Mouse (Mus musculus): ENCODE measurements around the gene Ppcdc. TPM values are rescaled to one million over a fixed set of nuclear protein-coding genes. Genes with fewer than 3 reads are reported as not detected.
A peak's percentile ranks its signal among the peaks of the same experiment; 100 is the strongest.

The Ppcdc gene
- total RNA-seq (2021): 1 to 10 TPM; 7.8 to 8.1 TPM
- long read RNA-seq, experiment 1, partial matches to known transcripts: 0 of 8 reads
- long read RNA-seq, experiment 1, other reads (novel, unspliced or antisense): 4 of 8 reads
- long read RNA-seq, experiment 2, partial matches to known transcripts: 2 of 9 reads
- long read RNA-seq, experiment 2, other reads (novel, unspliced or antisense): 4 of 9 reads

DNA sequence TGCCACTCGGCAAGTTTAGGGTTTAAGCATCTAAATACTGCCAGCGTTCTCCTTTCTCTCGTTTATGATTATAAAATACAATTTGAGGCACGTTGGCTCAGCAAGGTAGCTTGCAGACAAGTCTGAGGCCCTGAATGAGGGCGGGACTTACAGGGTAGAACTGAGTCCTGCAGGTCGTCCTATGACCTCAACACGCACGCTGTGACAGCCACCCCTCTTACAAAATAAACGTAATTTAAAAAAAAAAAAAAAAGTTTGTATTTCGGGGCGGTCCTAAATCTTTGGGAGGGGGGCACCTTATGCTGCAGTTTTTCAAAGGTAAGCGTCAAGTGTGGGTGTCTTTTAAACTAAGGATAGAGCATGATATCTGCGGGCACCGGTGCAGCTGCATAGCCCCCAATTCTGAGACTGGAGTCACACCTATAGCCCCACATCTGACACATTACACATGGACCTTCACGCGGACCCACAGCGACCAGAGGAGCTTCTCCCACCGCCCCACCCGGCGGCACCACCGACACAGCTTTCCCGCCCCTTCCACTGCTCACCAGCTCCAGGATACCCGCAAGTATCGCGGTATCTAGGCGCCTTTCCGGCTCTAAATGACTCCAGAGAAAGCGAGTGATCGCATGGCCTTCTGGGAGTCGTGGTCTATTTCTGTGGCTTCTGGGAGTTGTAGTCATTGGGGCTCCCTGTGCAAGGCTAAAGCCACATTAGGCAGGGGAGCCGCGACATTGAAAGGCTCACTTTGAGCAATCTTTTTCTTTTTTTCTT lies at the start of gene Ppcdc:
TSS of gene Ppcdc (minus strand) at position 603 of the 774 bp plus-strand sequence.
- intact Hi-C loops (cut with DNase I): no loop called here
- no peak for TF ChIP-seq CTCF (IDR thresholded peaks at IDR 0.05)
- DNase-seq: peak; percentile 93
- peak within 1 kb of the TSS; percentile 87 for H3K27ac ChIP-seq
- peak within 1 kb of the TSS; percentile 81 for H3K4me3 ChIP-seq

- DNase-seq: no peak
- intact Hi-C loops (cut with DNase I): loop anchor here (2.0 kb wide), 1 partner anchor 167 kb away; no protein-coding TSS in a partner anchor
- TF ChIP-seq CTCF (IDR thresholded peaks at IDR 0.05): no peak
- Histone ChIP-seq H3K4me3 (no peak overlapping the region), H3K27ac (no peak overlapping the region)
Observed at GRCm38 (mm10) chr9:57487807-57488206, 47.9 kb upstream of the Ppcdc start.

- intact Hi-C loops (cut with DNase I): loop anchor here (1.0 to 2.0 kb wide), 2 partner anchors 30 to 169 kb away; no protein-coding TSS in a partner anchor
- peak; percentile 81 for DNase-seq
- TF ChIP-seq CTCF (IDR thresholded peaks at IDR 0.05): peak; percentile 97
- Histone ChIP-seq H3K4me3 (no peak overlapping the region), H3K27ac (no peak overlapping the region)
Observed at GRCm38 (mm10) chr9:57485774-57486173, 45.9 kb upstream of the Ppcdc start.

- TF ChIP-seq CTCF (IDR thresholded peaks at IDR 0.05): no peak
- intact Hi-C loops (cut with DNase I): no loop called here
- no peak overlapping the region for H3K27ac ChIP-seq
- no peak for DNase-seq
- no peak overlapping the region for H3K4me3 ChIP-seq
Observed at GRCm38 (mm10) chr9:57468914-57469313, 29.0 kb upstream of the Ppcdc start.

GRCm38 (mm10) chr9:57467896-57468549 lies 28.1 kb upstream of the Ppcdc start, which contains the start of gene Scamp5:
Scamp5 (minus strand) TSS chr9:57468060.
- intact Hi-C loops (cut with DNase I): no loop called here
- Histone ChIP-seq H3K27ac (peak within 1 kb of the TSS; percentile 73), H3K4me3 (peak within 1 kb of the TSS; percentile 87)
- no peak for TF ChIP-seq CTCF (IDR thresholded peaks at IDR 0.05)
- DNase-seq: peak; percentile 90

GRCm38 (mm10) chr9:57467271-57467771 lies 27.4 kb upstream of the Ppcdc start:
- intact Hi-C loops (cut with DNase I): no loop called here
- no peak for TF ChIP-seq CTCF (IDR thresholded peaks at IDR 0.05)
- Histone ChIP-seq H3K4me3 (peak overlapping the region; percentile 87), H3K27ac (peak overlapping the region; percentile 73)
- DNase-seq: peak; percentile 32

- DNase-seq: no peak
- Histone ChIP-seq H3K27ac (no peak overlapping the region), H3K4me3 (no peak overlapping the region)
- intact Hi-C loops (cut with DNase I): no loop called here
- TF ChIP-seq CTCF (IDR thresholded peaks at IDR 0.05): no peak
Observed at GRCm38 (mm10) chr9:57466101-57466500, 26.2 kb upstream of the Ppcdc start.

- DNase-seq: no peak
- H3K4me3 ChIP-seq: no peak overlapping the region
- no peak overlapping the region for H3K27ac ChIP-seq
- intact Hi-C loops (cut with DNase I): no loop called here
- TF ChIP-seq CTCF (IDR thresholded peaks at IDR 0.05): no peak
Observed at GRCm38 (mm10) chr9:57462866-57463265, 22.9 kb upstream of the Ppcdc start.

DNA sequence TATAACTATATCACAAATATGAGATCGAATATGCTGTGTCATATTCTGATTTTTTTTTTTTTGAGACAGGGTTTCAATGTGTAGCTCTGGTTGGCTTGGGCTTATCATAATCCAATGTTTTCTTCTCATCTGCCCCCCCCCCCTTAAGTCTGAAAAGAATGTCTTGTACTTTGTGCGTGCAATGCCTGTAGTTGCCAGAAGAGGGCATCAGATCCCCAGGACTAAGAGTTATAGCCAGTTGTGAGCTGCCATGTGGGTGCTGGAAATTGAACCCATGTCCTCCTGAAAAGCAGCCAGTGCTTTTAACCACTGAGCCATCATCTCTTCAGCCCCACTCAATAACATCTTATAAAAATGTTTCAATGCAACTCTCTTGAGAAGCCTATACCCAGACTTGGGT lies 19.8 kb upstream of the Ppcdc start:
- no peak overlapping the region for H3K4me3 ChIP-seq
- DNase-seq: no peak
- peak; percentile 19; the same call in 1 of the 2 replicates for TF ChIP-seq CTCF (IDR thresholded peaks at IDR 0.05)
- intact Hi-C loops (cut with DNase I): no loop called here
- no peak overlapping the region for H3K27ac ChIP-seq

DNA sequence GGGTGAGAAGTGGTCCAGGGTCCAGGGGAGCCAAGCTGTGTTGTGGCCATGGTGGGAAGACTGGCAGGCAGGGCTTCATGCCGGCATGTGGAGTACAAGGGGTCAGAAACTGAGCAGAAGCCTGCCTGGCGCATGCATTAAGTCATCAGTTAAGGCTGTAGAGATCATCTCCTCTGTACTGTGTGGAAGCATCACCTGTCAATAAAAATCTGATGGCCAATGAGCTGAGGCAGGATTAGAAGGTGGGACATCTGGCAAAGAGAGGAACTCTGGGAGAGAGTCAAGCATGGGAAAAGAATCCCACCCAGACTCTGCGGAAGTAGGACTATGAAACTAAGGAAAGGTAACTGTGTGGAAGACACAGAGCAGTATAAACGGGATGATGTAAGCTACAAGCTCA lies 13.6 kb upstream of the Ppcdc start:
- intact Hi-C loops (cut with DNase I): no loop called here
- no peak overlapping the region for H3K27ac ChIP-seq
- no peak for DNase-seq
- no peak overlapping the region for H3K4me3 ChIP-seq
- TF ChIP-seq CTCF (IDR thresholded peaks at IDR 0.05): no peak

DNA sequence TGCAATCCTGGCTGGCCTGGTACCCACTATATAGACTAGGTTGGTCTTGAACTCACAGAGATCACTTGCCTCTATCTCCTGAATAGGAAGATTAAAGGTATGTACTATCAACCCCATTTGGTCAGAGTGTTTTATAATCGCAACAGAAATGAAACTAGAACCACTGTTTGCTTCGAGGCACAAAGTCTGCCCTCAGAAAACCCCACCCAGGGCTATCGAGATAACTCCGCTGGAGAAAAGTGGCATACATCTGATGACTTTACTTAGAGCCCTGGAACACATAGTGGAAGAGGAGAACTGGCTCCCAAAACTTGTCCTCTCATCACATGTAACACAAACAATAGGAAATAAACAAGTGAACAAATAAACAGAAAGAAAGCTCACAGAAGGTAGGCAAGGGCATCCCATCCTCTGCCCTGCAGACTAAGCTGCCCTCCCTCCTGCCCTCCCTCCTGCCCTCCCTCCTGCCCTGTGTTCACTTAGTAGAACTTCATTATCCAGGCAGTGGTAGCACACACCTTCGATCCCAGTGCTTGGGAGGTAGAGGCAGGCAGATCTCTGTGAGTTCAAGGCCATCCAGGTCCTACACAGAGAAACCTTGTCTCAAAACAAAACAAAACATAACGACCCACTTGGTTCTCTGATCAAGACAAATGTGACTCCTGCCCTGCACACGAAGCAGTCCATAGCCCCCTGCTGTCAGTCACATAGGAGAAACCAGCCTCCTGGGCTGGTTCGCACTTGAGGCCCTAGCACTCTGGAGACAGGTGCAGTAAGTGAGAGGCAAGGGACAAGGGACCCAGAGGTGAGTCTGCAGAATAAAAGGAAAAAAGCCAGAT lies 12.9 kb upstream of the Ppcdc start:
- no peak overlapping the region for H3K27ac ChIP-seq
- intact Hi-C loops (cut with DNase I): no loop called here
- no peak for TF ChIP-seq CTCF (IDR thresholded peaks at IDR 0.05)
- no peak for DNase-seq
- H3K4me3 ChIP-seq: no peak overlapping the region

DNA sequence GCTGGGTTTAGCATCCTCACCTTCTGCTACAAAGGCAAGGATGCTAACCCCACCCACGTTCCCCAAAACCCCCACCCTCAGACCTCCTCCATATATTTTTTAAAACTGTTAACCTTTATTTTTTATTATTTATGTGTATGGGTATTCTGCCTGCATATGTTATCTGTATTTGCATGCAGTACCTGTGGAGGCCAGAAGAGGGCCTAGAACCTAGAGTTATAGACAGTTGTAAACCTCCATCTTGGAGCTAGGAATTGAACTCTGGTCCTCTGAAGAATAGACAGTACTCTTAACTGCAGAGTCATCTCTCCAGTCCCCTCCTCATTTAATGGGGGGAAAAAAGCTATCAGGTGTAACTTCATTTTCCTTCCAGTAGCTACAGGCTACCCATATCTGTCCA lies 9.8 kb upstream of the Ppcdc start:
- Histone ChIP-seq H3K4me3 (no peak overlapping the region), H3K27ac (no peak overlapping the region)
- DNase-seq: no peak
- TF ChIP-seq CTCF (IDR thresholded peaks at IDR 0.05): peak; percentile 45
- intact Hi-C loops (cut with DNase I): no loop called here
